Mouse (Mus musculus): ENCODE measurements around the gene Hspb6. TPM values are rescaled to one million over a fixed set of nuclear protein-coding genes. Genes with fewer than 3 reads are reported as not detected.

Gene Hspb6
- polyA plus RNA-seq, 1 experiment from 2014 or later: 7.9 TPM

- no peak for ATAC-seq (ENCODE audit: low FRiP score)
- Histone ChIP-seq H3K4me2 (no peak overlapping the region), H3K4me1 (peaks cover 8% of the 10 kb centered on the region), H3K27me3 (no peaks in the 10 kb centered on the region), H3K27ac (no peak overlapping the region), H3K36me3 (replicated peaks) (no peaks in the 10 kb centered on the region), H3K9ac (no peak overlapping the region), H3K9me3 (no peaks in the 10 kb centered on the region), H3K4me3 (replicated peaks) (no peak overlapping the region)
- 57% methylated on average over 5 of the region's 5 CpGs for WGBS
Measured at GRCm38 (mm10) chr7:30592772-30593423, 40.9 kb downstream of the Hspb6 start.

- 81% methylated on average over 10 of the region's 10 CpGs for WGBS
- no peak overlapping the region for H3K9ac ChIP-seq
- ATAC-seq (ENCODE audit: low FRiP score): no peak
Measured at GRCm38 (mm10) chr7:30593579-30594509, 41.9 kb downstream of the Hspb6 start.

GRCm38 (mm10) chr7:30594510-30595024, 42.6 kb downstream of the Hspb6 start:
- Histone ChIP-seq H3K9me3 (no peaks in the 10 kb centered on the region), H3K4me1 (peaks cover 10% of the 10 kb centered on the region), H3K4me2 (no peak overlapping the region), H3K27ac (no peak overlapping the region), H3K36me3 (replicated peaks) (no peaks in the 10 kb centered on the region), H3K9ac (no peak overlapping the region), H3K27me3 (no peaks in the 10 kb centered on the region), H3K4me3 (replicated peaks) (no peak overlapping the region)
- no peak for ATAC-seq (ENCODE audit: low FRiP score)
- 67% methylated on average over 4 of the region's 4 CpGs for WGBS

More at GRCm38 (mm10) chr7:30593579-30594509, 41.9 kb downstream of the Hspb6 start:
- Histone ChIP-seq H3K27ac (no peak overlapping the region), H3K36me3 (replicated peaks) (no peaks in the 10 kb centered on the region), H3K4me2 (no peak overlapping the region), H3K4me3 (replicated peaks) (no peak overlapping the region), H3K9me3 (no peaks in the 10 kb centered on the region), H3K4me1 (peaks cover 8% of the 10 kb centered on the region), H3K27me3 (no peaks in the 10 kb centered on the region)

- Histone ChIP-seq H3K27ac (no peak overlapping the region), H3K27me3 (no peaks in the 10 kb centered on the region), H3K9ac (no peak overlapping the region), H3K4me1 (peaks cover 11% of the 10 kb centered on the region), H3K9me3 (no peaks in the 10 kb centered on the region), H3K36me3 (replicated peaks) (no peaks in the 10 kb centered on the region), H3K4me3 (replicated peaks) (no peak overlapping the region), H3K4me2 (no peak overlapping the region)
- no peak for ATAC-seq (ENCODE audit: low FRiP score)
- WGBS: 86% methylated on average over 5 of the region's 5 CpGs
Measured at GRCm38 (mm10) chr7:30596093-30596492, 44.1 kb downstream of the Hspb6 start.

GRCm38 (mm10) chr7:30596811-30597210, 44.8 kb downstream of the Hspb6 start:
- WGBS: 71% methylated on average over 5 of the region's 5 CpGs
- ATAC-seq (ENCODE audit: low FRiP score): no peak
- Histone ChIP-seq H3K27ac (no peak overlapping the region), H3K4me3 (replicated peaks) (no peak overlapping the region), H3K4me1 (peaks cover 11% of the 10 kb centered on the region), H3K4me2 (no peak overlapping the region), H3K9me3 (no peaks in the 10 kb centered on the region), H3K27me3 (no peaks in the 10 kb centered on the region), H3K9ac (no peak overlapping the region), H3K36me3 (replicated peaks) (no peaks in the 10 kb centered on the region)

- no peak for ATAC-seq (ENCODE audit: low FRiP score)
- 94% methylated on average over 12 of the region's 12 CpGs for WGBS
- Histone ChIP-seq H3K36me3 (replicated peaks) (no peaks in the 10 kb centered on the region), H3K9ac (peak within 1 kb of the TSS; percentile 21; the same call in 1 of the 2 replicates), H3K4me1 (peaks cover 8% of the 10 kb centered on the region), H3K27me3 (no peaks in the 10 kb centered on the region), H3K4me2 (peak within 1 kb of the TSS; percentile 40), H3K9me3 (no peaks in the 10 kb centered on the region), H3K27ac (peak within 1 kb of the TSS; percentile 53; the same call in 1 of the 2 replicates), H3K4me3 (replicated peaks) (0 out of 2 replicates have a peak within 1 kb of the TSS, but pooled peaks have one; percentile 13)
Measured at GRCm38 (mm10) chr7:30598786-30599185, 46.8 kb downstream of the Hspb6 start, which contains the start of gene Zbtb32. Zbtb32 (minus strand) TSS chr7:30598909.

GRCm38 (mm10) chr7:30599933-30600353, 48.0 kb downstream of the Hspb6 start:
- H3K36me3 ChIP-seq (replicated peaks): no peaks in the 10 kb centered on the region
- no peaks in the 10 kb centered on the region for H3K27me3 ChIP-seq
- peaks cover 8% of the 10 kb centered on the region for H3K4me1 ChIP-seq
- H3K9ac ChIP-seq: peak overlapping the region; percentile 21; the same call in 1 of the 2 replicates
- peak overlapping the region; percentile 53 for H3K27ac ChIP-seq
- peak overlapping the region; percentile 13; the same call in 1 of the 2 replicates for H3K4me3 ChIP-seq (replicated peaks)
- peak overlapping the region; percentile 40 for H3K4me2 ChIP-seq
- 2% methylated on average over 16 of the region's 16 CpGs for WGBS
- peak; percentile 99 for ATAC-seq (ENCODE audit: low FRiP score)
- H3K9me3 ChIP-seq: no peaks in the 10 kb centered on the region

- Histone ChIP-seq H3K4me2 (peak overlapping the region; percentile 40; the same call in 1 of the 2 replicates), H3K27me3 (no peaks in the 10 kb centered on the region), H3K4me1 (peaks cover 8% of the 10 kb centered on the region), H3K4me3 (replicated peaks) (no peak overlapping the region), H3K27ac (0 out of 2 replicates have a peak overlapping the region, but pooled peaks have one; percentile 53), H3K9me3 (no peaks in the 10 kb centered on the region), H3K36me3 (replicated peaks) (no peaks in the 10 kb centered on the region), H3K9ac (no peak overlapping the region)
- 69% methylated on average over 7 of the region's 7 CpGs for WGBS
- no peak for ATAC-seq (ENCODE audit: low FRiP score)
Measured at GRCm38 (mm10) chr7:30600651-30601050, 48.7 kb downstream of the Hspb6 start.

- Histone ChIP-seq H3K9me3 (no peaks in the 10 kb centered on the region), H3K27ac (no peak overlapping the region), H3K4me3 (replicated peaks) (no peak overlapping the region), H3K4me1 (peaks cover 8% of the 10 kb centered on the region), H3K27me3 (no peaks in the 10 kb centered on the region), H3K9ac (no peak overlapping the region), H3K36me3 (replicated peaks) (no peaks in the 10 kb centered on the region), H3K4me2 (no peak overlapping the region)
- no peak for ATAC-seq (ENCODE audit: low FRiP score)
- WGBS: 68% methylated on average over 3 of the region's 3 CpGs
Measured at GRCm38 (mm10) chr7:30602583-30602982, 50.6 kb downstream of the Hspb6 start.

- H3K4me3 ChIP-seq (replicated peaks): no peak overlapping the region
Measured at GRCm38 (mm10) chr7:30604424-30604823, 52.4 kb downstream of the Hspb6 start.

GRCm38 (mm10) chr7:30604944-30605343, 53.0 kb downstream of the Hspb6 start:
- H3K4me3 ChIP-seq (replicated peaks): no peak overlapping the region
- H3K4me2 ChIP-seq: no peak overlapping the region
- H3K9me3 ChIP-seq: no peaks in the 10 kb centered on the region
- no peaks in the 10 kb centered on the region for H3K27me3 ChIP-seq
- no peaks in the 10 kb centered on the region for H3K36me3 ChIP-seq (replicated peaks)
- H3K27ac ChIP-seq: no peak overlapping the region
- no peak overlapping the region for H3K9ac ChIP-seq
- H3K4me1 ChIP-seq: peaks cover 4% of the 10 kb centered on the region; the same call in 1 of the 2 replicates
- no peak for ATAC-seq (ENCODE audit: low FRiP score)
- WGBS: 89% methylated on average over 8 of the region's 8 CpGs

More at GRCm38 (mm10) chr7:30604424-30604823, 52.4 kb downstream of the Hspb6 start:
- H3K27ac ChIP-seq: no peak overlapping the region
- no peak for ATAC-seq (ENCODE audit: low FRiP score)
- no peak overlapping the region for H3K9ac ChIP-seq
- H3K4me2 ChIP-seq: no peak overlapping the region
- no peaks in the 10 kb centered on the region for H3K9me3 ChIP-seq
- 65% methylated on average over 8 of the region's 8 CpGs for WGBS
- no peaks in the 10 kb centered on the region for H3K27me3 ChIP-seq
- no peaks in the 10 kb centered on the region for H3K36me3 ChIP-seq (replicated peaks)
- H3K4me1 ChIP-seq: peaks cover 8% of the 10 kb centered on the region

Measured in forebrain, embryonic 12.5 days (tissue).